Mouse (Mus musculus) embryonic facial prominence, embryonic 14.5 days (tissue): ENCODE results near the gene Poc1b. TPM values are rescaled to one million over a fixed set of nuclear protein-coding genes. Genes with fewer than 3 reads are reported as not detected.

Experiments used
- ATAC-seq: fragments of 200-750 bp; cut with Nextera tagmentation; 2 replicates; pipeline ENCODE4 v1.8.0; 2017; ENCODE audit warnings: low read depth, moderate number of reproducible peaks, moderate TSS enrichment
- DNase-seq: peaks from one replicate; pipeline ENCODE4 v3.0.0-alpha.2; 2015; ENCODE audit warnings: low spot score
- H3K27ac ChIP-seq: fragments of 300-500 bp; sonication (generic); replicated peaks from 2 replicates; pipeline ENCODE4 v1.5.1; 2014; ENCODE audit warnings: low read depth, mild to moderate bottlenecking, low read length, moderate library complexity
- H3K27me3 ChIP-seq: fragments of 300-500 bp; sonication (generic); replicated peaks from 2 replicates; pipeline ENCODE4 v1.6.1; 2014; ENCODE audit warnings: low read length; ENCODE audit not compliant: control insufficient read depth, insufficient read depth
- H3K36me3 ChIP-seq: fragments of 300-500 bp; sonication (generic); 2 replicates; pipeline ENCODE4 v1.6.1; 2014; ENCODE audit warnings: low read length, mixed read lengths; ENCODE audit not compliant: control insufficient read depth, insufficient read depth
- H3K4me1 ChIP-seq: fragments of 300-500 bp; sonication (generic); 2 replicates; pipeline ENCODE4 v1.6.1; 2014; ENCODE audit warnings: antibody characterized with exemption, low read length; ENCODE audit not compliant: control insufficient read depth, insufficient read depth
- H3K4me2 ChIP-seq: fragments of 300-500 bp; sonication (generic); 2 replicates; pipeline ENCODE4 v1.6.1; 2014; ENCODE audit warnings: low read depth, mild to moderate bottlenecking, low read length, moderate library complexity, mixed read lengths
- H3K4me3 ChIP-seq: fragments of 300-500 bp; sonication (generic); 2 replicates; pipeline ENCODE4 v1.5.1; 2014; ENCODE audit warnings: low read depth, mild to moderate bottlenecking, low read length
- H3K9ac ChIP-seq: fragments of 300-500 bp; sonication (generic); 2 replicates; pipeline ENCODE4 v1.6.1; 2014; ENCODE audit warnings: low read depth, mild to moderate bottlenecking, low read length, moderate library complexity, mixed read lengths
- H3K9me3 ChIP-seq: fragments of 300-500 bp; sonication (generic); 2 replicates; pipeline ENCODE4 v1.6.1; 2016; ENCODE audit warnings: low read length; ENCODE audit not compliant: control insufficient read depth
- WGBS: fragments of 180-500 bp; shearing (Covaris S2); extraction: QIAGEN DNeasy Blood & Tissue Kit; methylation state at CpG from one replicate; pipeline ENCODE4 v1.1.7; 2014; 5-methylcytosine and 5-hydroxymethylcytosine counted together
- polyA plus RNA-seq: library from polyadenylated mRNA; unstranded; fragments of >200 nt; fragmentation: Nextera tagmentation; extraction: Ambion mirVana; gene quantifications from 2 replicates; pipeline ENCODE4 v1.2.1, GENCODE M21; 2014

The Poc1b gene
- polyA plus RNA-seq, 1 experiment from 2014 or later, result 18.9 TPM

- H3K27ac ChIP-seq, result no peak overlapping the region
- no peaks in the 10 kb centered on the region for H3K9me3 ChIP-seq
- no peak overlapping the region for H3K9ac ChIP-seq
- no peak overlapping the region for H3K4me3 ChIP-seq
- H3K4me1 ChIP-seq, result no peaks in the 10 kb centered on the region
- no peak for ATAC-seq
- WGBS, result 88% methylated on average over 8 of the region's 8 CpGs
- H3K27me3 ChIP-seq, result no peaks in the 10 kb centered on the region
- DNase-seq, result no peak
- no peaks in the 10 kb centered on the region for H3K36me3 ChIP-seq
- no peak overlapping the region for H3K4me2 ChIP-seq
These were observed 74.7 kb downstream of the Poc1b start for GRCm38 (mm10) chr10:99181497-99181896.

GRCm38 (mm10) chr10:99182107-99182506, 75.3 kb downstream of the Poc1b start:
- Histone ChIP-seq H3K27ac (no peak overlapping the region), H3K27me3 (no peaks in the 10 kb centered on the region), H3K9ac (no peak overlapping the region), H3K36me3 (no peaks in the 10 kb centered on the region), H3K4me2 (no peak overlapping the region), H3K4me1 (no peaks in the 10 kb centered on the region), H3K9me3 (no peaks in the 10 kb centered on the region), H3K4me3 (no peak overlapping the region)
- no peak for ATAC-seq
- WGBS, result 63% methylated on average over 5 of the region's 5 CpGs
- DNase-seq, result no peak

GRCm38 (mm10) chr10:99188175-99188574, 81.3 kb downstream of the Poc1b start:
- ATAC-seq (no peak), DNase-seq (no peak)
- Histone ChIP-seq H3K27me3 (no peaks in the 10 kb centered on the region), H3K9ac (no peak overlapping the region), H3K4me1 (no peaks in the 10 kb centered on the region), H3K9me3 (no peaks in the 10 kb centered on the region), H3K4me3 (no peak overlapping the region), H3K27ac (no peak overlapping the region), H3K4me2 (no peak overlapping the region), H3K36me3 (no peaks in the 10 kb centered on the region)
- WGBS, result 90% methylated on average over 1 of the region's 1 CpGs

GRCm38 (mm10) chr10:99188656-99189603, 82.1 kb downstream of the Poc1b start:
- ATAC-seq (no peak), DNase-seq (no peak)
- H3K36me3 ChIP-seq, result no peaks in the 10 kb centered on the region
- H3K9ac ChIP-seq, result no peak overlapping the region
- no peaks in the 10 kb centered on the region for H3K27me3 ChIP-seq
- 90% methylated on average over 21 of the region's 21 CpGs for WGBS
- no peaks in the 10 kb centered on the region for H3K9me3 ChIP-seq
- H3K4me1 ChIP-seq, result no peaks in the 10 kb centered on the region
- no peak overlapping the region for H3K27ac ChIP-seq
- no peak overlapping the region for H3K4me3 ChIP-seq
- no peak overlapping the region for H3K4me2 ChIP-seq

- H3K27ac ChIP-seq, result no peak overlapping the region
- H3K4me1 ChIP-seq, result peaks cover 3% of the 10 kb centered on the region; the same call in 1 of the 2 replicates
- H3K9me3 ChIP-seq, result no peaks in the 10 kb centered on the region
- no peaks in the 10 kb centered on the region for H3K27me3 ChIP-seq
- no peak for DNase-seq
- H3K4me2 ChIP-seq, result no peak overlapping the region
- no peak overlapping the region for H3K9ac ChIP-seq
- 41% methylated on average over 3 of the region's 3 CpGs for WGBS
- H3K4me3 ChIP-seq, result no peak overlapping the region
- ATAC-seq, result no peak
- H3K36me3 ChIP-seq, result no peaks in the 10 kb centered on the region
These were observed 84.0 kb downstream of the Poc1b start for GRCm38 (mm10) chr10:99190798-99191197.

GRCm38 (mm10) chr10:99194451-99195055, 87.7 kb downstream of the Poc1b start:
- WGBS, result 85% methylated on average over 2 of the region's 2 CpGs
- H3K9ac ChIP-seq, result no peak overlapping the region
- H3K27me3 ChIP-seq, result no peaks in the 10 kb centered on the region
- no peak for ATAC-seq
- no peak for DNase-seq
- H3K4me2 ChIP-seq, result no peak overlapping the region
- H3K4me3 ChIP-seq, result no peak overlapping the region
- H3K36me3 ChIP-seq, result 0 out of 2 replicates have a peak, but pooled peaks cover 4% of the 10 kb centered on the region
- H3K9me3 ChIP-seq, result no peaks in the 10 kb centered on the region
- peaks cover 3% of the 10 kb centered on the region; the same call in 1 of the 2 replicates for H3K4me1 ChIP-seq
- H3K27ac ChIP-seq, result no peak overlapping the region

GRCm38 (mm10) chr10:99196556-99196955, 89.7 kb downstream of the Poc1b start:
- Histone ChIP-seq H3K9me3 (no peaks in the 10 kb centered on the region), H3K4me1 (peaks cover 3% of the 10 kb centered on the region; the same call in 1 of the 2 replicates), H3K36me3 (0 out of 2 replicates have a peak, but pooled peaks cover 4% of the 10 kb centered on the region), H3K9ac (no peak overlapping the region), H3K27me3 (no peaks in the 10 kb centered on the region), H3K4me3 (no peak overlapping the region), H3K27ac (no peak overlapping the region), H3K4me2 (no peak overlapping the region)
- 56% methylated on average over 13 of the region's 13 CpGs for WGBS
- ATAC-seq, result no peak
- DNase-seq, result no peak

- DNase-seq (no peak), ATAC-seq (no peak; the same call in 1 of the 2 replicates)
- H3K9me3 ChIP-seq, result no peaks in the 10 kb centered on the region
- no peaks in the 10 kb centered on the region for H3K27me3 ChIP-seq
- peaks cover 3% of the 10 kb centered on the region; the same call in 1 of the 2 replicates for H3K4me1 ChIP-seq
- H3K4me2 ChIP-seq, result no peak overlapping the region
- H3K4me3 ChIP-seq, result no peak overlapping the region
- WGBS, result 38% methylated on average over 8 of the region's 8 CpGs
- H3K36me3 ChIP-seq, result 0 out of 2 replicates have a peak, but pooled peaks cover 4% of the 10 kb centered on the region
- no peak overlapping the region for H3K9ac ChIP-seq
- no peak overlapping the region for H3K27ac ChIP-seq
These were observed 90.3 kb downstream of the Poc1b start for GRCm38 (mm10) chr10:99197125-99197524.
